Mouse (Mus musculus) lung, embryonic 14.5 days (tissue): ENCODE measurements around the gene Enox1. TPM values are rescaled to one million over a fixed set of nuclear protein-coding genes. Genes with fewer than 3 reads are reported as not detected.

Experiments
- ATAC-seq: fragments of 200-750 bp; cut with Nextera tagmentation; 2 replicates; pipeline ENCODE4 v1.8.0; 2017; ENCODE audit warnings: mild to moderate bottlenecking, moderate TSS enrichment, moderate library complexity; ENCODE audit not compliant: insufficient read depth
- DNase-seq: peaks from one replicate; pipeline ENCODE4 v3.0.0-alpha.2; 2015
- H3K27ac ChIP-seq: fragments of 300-500 bp; sonication (generic); 2 replicates; pipeline ENCODE4 v1.5.1; 2014; ENCODE audit warnings: low read depth, mild to moderate bottlenecking, moderate library complexity
- H3K27me3 ChIP-seq: fragments of 300-500 bp; sonication (generic); 2 replicates; pipeline ENCODE4 v1.6.1; 2014; ENCODE audit warnings: low read length, control low read depth; ENCODE audit not compliant: insufficient read depth
- H3K36me3 ChIP-seq: fragments of 300-500 bp; sonication (generic); 2 replicates; pipeline ENCODE4 v1.6.1; 2014; ENCODE audit warnings: control low read depth; ENCODE audit not compliant: insufficient read depth
- H3K4me1 ChIP-seq: fragments of 300-500 bp; sonication (generic); 2 replicates; pipeline ENCODE4 v1.6.1; 2014; ENCODE audit warnings: antibody characterized with exemption, control low read depth; ENCODE audit not compliant: insufficient read depth
- H3K4me2 ChIP-seq: fragments of 300-500 bp; sonication (generic); 2 replicates; pipeline ENCODE4 v1.6.1; 2014; ENCODE audit warnings: mild to moderate bottlenecking
- H3K4me3 ChIP-seq: fragments of 300-500 bp; sonication (generic); 2 replicates; pipeline ENCODE4 v1.5.1; 2014; ENCODE audit warnings: low read depth, low read length
- H3K9ac ChIP-seq: fragments of 300-500 bp; sonication (generic); 2 replicates; pipeline ENCODE4 v1.6.1; 2014
- H3K9me3 ChIP-seq: fragments of 300-500 bp; sonication (generic); 2 replicates; pipeline ENCODE4 v1.6.1; 2016; ENCODE audit warnings: low read depth, low read length, control low read depth
- CTCF ChIP-seq: IDR thresholded peaks from 2 replicates; pipeline ENCODE4 v1.5.1; 2016; ENCODE audit warnings: antibody characterized with exemption, low read depth
- WGBS: fragments of 180-500 bp; shearing (Covaris S2); extraction: QIAGEN DNeasy Blood & Tissue Kit; methylation state at CpG from one replicate; pipeline ENCODE4 v1.1.7; 2014; 5-methylcytosine and 5-hydroxymethylcytosine counted together
- polyA plus RNA-seq: library from polyadenylated mRNA; unstranded; fragments of >200 nt; fragmentation: Nextera tagmentation; extraction: Ambion mirVana; gene quantifications from 2 replicates; pipeline ENCODE4 v1.2.1, GENCODE M21; 2014

Enox1 gene
- polyA plus RNA-seq, 1 experiment from 2014 or later: 2.8 TPM

DNA sequence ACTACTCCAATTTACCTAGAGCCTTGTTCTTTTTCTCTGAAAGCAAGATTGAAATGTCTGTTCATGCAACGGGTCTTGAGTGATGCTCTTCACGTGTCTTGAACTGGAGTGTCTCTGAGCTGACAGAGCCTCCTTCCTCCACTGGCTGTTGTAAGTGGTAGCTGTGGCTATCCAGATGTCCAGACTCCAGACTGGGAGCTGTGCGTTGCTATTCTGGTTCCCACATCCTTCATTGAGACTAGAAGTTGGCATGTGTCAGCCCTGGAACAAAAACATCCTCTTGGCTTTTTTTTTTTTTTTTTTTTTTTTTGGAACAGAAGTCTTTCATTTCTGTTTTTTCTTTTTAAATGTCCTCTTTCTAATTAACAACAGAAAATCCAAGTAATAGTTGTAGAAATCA, 90.4 kb downstream of the Enox1 start:
- Histone ChIP-seq H3K9me3 (no peaks in the 10 kb centered on the region), H3K4me1 (no peaks in the 10 kb centered on the region), H3K4me2 (no peak overlapping the region), H3K27ac (no peak overlapping the region), H3K4me3 (no peak overlapping the region), H3K9ac (no peak overlapping the region), H3K27me3 (no peaks in the 10 kb centered on the region), H3K36me3 (no peaks in the 10 kb centered on the region)
- DNase-seq: peak; percentile 39
- 54% methylated on average over 3 of the region's 3 CpGs for WGBS
- no peak for TF ChIP-seq CTCF
- no peak for ATAC-seq

DNA sequence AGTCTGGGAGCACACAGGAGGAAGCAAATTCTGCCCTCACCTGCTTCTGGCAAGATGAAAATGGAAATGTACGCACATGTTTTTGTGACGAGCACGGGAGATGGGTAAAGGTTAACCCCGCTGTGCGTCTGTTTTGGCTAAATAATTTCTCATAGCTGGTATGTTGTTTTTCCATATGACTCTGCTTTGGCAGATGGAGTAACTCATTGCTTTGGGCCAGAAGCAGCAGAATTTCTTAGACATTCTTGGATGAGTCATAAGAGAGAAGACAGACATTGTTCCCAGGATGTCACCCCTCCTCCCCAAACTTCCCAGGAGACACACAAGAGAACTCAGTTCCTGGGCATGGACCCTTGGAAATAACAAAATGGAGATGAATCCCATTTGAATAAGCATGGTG, 91.9 kb downstream of the Enox1 start:
- Histone ChIP-seq H3K9me3 (no peaks in the 10 kb centered on the region), H3K4me3 (no peak overlapping the region), H3K36me3 (no peaks in the 10 kb centered on the region), H3K9ac (no peak overlapping the region), H3K4me1 (no peaks in the 10 kb centered on the region), H3K27me3 (no peaks in the 10 kb centered on the region), H3K4me2 (no peak overlapping the region), H3K27ac (no peak overlapping the region)
- ATAC-seq (no peak), DNase-seq (no peak)
- TF ChIP-seq CTCF: no peak
- WGBS: 81% methylated on average over 5 of the region's 5 CpGs

DNA sequence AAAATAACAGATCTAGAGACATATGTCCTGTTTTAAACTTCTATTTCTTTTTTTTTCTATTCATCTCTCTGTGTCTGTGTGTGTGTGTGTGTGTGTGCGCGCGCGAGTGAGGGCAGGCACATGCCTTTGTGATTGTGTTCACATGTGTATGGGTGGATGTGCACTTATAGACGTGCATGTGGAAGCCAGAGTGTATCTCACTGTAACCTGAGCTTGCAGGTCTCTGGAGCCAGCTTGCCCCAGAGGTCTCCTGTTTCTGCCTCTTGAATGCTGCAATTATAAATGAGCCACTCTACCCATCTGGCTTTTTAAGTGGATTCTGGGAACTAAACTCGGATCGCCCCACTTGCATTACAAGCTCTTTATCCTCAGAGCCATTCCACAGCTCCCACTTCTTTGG, 92.4 kb downstream of the Enox1 start:
- no peak for TF ChIP-seq CTCF
- Histone ChIP-seq H3K4me3 (no peak overlapping the region), H3K9ac (no peak overlapping the region), H3K4me2 (no peak overlapping the region), H3K36me3 (no peaks in the 10 kb centered on the region), H3K4me1 (no peaks in the 10 kb centered on the region), H3K27me3 (no peaks in the 10 kb centered on the region), H3K9me3 (no peaks in the 10 kb centered on the region), H3K27ac (no peak overlapping the region)
- ATAC-seq (no peak), DNase-seq (no peak)
- WGBS: 68% methylated on average over 7 of the region's 7 CpGs

DNA sequence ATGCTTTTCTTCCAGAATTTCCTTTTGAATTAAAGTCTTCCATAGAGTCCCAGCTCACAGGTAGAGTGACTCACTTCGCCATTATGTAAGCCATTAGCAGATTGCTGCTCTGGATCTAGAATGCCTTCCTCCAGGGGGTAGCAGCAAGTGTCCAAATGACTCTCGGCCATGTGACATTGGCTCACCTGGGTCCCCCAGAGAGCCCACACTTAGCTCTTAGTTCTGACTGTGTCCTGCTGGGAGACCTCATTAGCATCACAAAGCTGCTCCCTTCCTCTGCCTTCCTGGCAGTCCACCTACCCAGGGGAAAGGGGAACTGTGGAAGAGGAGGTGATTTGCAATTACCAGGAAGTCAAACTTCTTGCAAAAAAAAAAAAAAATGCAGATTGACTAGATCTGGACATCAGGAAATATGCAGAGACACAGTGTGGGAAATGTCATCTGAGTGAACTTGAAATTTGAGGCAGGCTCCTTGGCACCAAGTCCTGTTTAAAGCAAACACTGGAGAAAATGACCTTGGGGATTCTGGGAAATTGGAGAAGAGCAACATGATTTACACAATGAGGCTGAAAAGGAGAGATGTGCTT, 94.2 kb downstream of the Enox1 start:
- Histone ChIP-seq H3K27me3 (no peaks in the 10 kb centered on the region), H3K27ac (no peak overlapping the region), H3K9ac (no peak overlapping the region), H3K4me1 (no peaks in the 10 kb centered on the region), H3K4me3 (no peak overlapping the region), H3K4me2 (no peak overlapping the region), H3K36me3 (no peaks in the 10 kb centered on the region), H3K9me3 (no peaks in the 10 kb centered on the region)
- DNase-seq (peak; percentile 21), ATAC-seq (no peak)
- WGBS: 61% methylated on average over 2 of the region's 2 CpGs
- no peak for TF ChIP-seq CTCF

DNA sequence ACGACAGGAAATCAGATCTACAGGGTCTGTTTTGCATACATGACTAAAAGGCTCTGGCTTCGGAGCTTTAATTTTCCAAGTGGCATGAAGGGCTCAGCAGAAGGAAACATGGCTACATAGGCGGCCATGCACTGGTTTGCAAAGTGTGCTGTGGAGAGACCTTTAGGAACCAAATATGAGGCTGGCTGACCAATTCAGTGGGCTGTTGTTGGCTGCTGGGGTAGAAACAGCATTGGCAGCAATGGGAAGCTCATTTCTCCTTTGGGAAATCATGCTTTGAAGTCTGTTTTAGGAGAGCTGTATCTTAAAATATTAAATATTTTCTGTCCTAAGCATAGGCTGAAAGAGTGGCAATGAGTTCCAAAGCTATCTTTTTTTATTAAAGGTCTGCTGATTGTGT, 98.6 kb downstream of the Enox1 start:
- DNase-seq (no peak), ATAC-seq (no peak)
- Histone ChIP-seq H3K9me3 (no peaks in the 10 kb centered on the region), H3K4me1 (no peaks in the 10 kb centered on the region), H3K4me3 (no peak overlapping the region), H3K9ac (no peak overlapping the region), H3K4me2 (no peak overlapping the region), H3K27ac (no peak overlapping the region), H3K27me3 (no peaks in the 10 kb centered on the region), H3K36me3 (no peaks in the 10 kb centered on the region)
- TF ChIP-seq CTCF: no peak
- WGBS: 36% methylated on average over 3 of the region's 3 CpGs

DNA sequence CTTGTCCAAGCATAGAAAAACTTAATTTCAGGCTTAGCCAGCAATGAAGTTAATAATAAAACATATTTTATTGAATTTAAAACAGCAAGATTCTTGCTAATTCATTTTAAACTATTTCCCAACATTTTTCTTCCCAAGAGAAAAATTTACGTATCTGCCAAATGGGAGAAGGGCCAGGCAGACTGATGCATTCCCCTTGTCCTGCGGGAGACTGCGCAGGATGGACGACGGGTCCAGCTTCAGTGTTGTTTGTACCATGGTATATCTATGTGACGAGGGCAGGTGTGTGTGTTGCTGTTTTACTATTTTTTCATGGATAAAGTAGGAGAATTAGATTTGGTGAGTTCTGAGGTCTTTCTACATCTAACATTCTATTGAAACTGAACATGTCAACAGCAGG, 99.1 kb downstream of the Enox1 start:
- DNase-seq (no peak), ATAC-seq (no peak)
- no peaks in the 10 kb centered on the region for H3K36me3 ChIP-seq
- H3K27me3 ChIP-seq: no peaks in the 10 kb centered on the region
- no peak overlapping the region for H3K4me2 ChIP-seq
- no peak overlapping the region for H3K9ac ChIP-seq
- no peaks in the 10 kb centered on the region for H3K4me1 ChIP-seq
- H3K9me3 ChIP-seq: no peaks in the 10 kb centered on the region
- H3K27ac ChIP-seq: no peak overlapping the region
- H3K4me3 ChIP-seq: no peak overlapping the region
- TF ChIP-seq CTCF: no peak
- 86% methylated on average over 6 of the region's 6 CpGs for WGBS

DNA sequence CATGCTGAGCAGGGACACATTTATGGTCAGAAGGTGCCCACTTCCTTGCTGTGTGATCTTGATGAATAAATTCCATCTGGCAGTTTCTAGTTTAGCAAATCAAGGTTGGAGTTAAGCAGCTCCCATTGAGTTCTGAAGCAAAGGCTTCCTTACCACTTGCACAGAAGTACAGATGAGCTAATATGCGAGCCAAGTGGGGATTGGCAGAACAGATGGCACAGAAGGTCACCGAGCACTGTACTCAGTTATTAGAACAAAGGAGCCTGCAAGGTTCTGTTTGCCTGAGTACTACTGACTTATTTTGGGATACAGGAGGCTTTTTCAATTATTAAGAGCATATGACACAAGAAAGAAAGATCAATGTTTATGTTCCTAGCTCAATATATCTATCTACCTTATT, 100.4 kb downstream of the Enox1 start:
- 78% methylated on average over 2 of the region's 2 CpGs for WGBS
- no peak for TF ChIP-seq CTCF
- DNase-seq: no peak
- no peak overlapping the region for H3K9ac ChIP-seq
- H3K4me2 ChIP-seq: no peak overlapping the region
- no peak for ATAC-seq
- no peaks in the 10 kb centered on the region for H3K9me3 ChIP-seq
- no peak overlapping the region for H3K4me3 ChIP-seq
- no peak overlapping the region for H3K27ac ChIP-seq
- no peaks in the 10 kb centered on the region for H3K36me3 ChIP-seq
- H3K27me3 ChIP-seq: no peaks in the 10 kb centered on the region
- no peaks in the 10 kb centered on the region for H3K4me1 ChIP-seq

DNA sequence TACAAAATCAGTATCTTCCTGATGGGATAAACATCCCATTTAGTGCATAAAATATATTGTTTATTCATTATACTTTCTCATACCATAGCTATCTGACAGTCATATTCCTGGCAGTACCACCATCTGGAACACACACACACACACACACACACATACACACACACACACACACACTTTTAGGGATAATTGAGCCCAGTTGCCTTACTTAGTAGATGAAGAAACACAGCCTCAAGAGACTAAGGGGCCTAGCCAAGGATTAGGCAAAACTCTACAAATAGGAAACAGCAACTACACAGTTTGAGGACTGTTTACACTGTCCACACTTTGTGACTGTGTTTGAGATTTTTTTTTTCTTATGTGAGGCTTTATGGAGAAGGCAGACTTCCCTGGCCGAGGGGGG, 100.9 kb downstream of the Enox1 start:
- no peaks in the 10 kb centered on the region for H3K27me3 ChIP-seq
- H3K4me2 ChIP-seq: no peak overlapping the region
- WGBS: 59% methylated on average over 1 of the region's 1 CpGs
- no peaks in the 10 kb centered on the region for H3K9me3 ChIP-seq
- H3K9ac ChIP-seq: no peak overlapping the region
- DNase-seq (no peak), ATAC-seq (no peak)
- TF ChIP-seq CTCF: no peak
- no peak overlapping the region for H3K4me3 ChIP-seq
- no peaks in the 10 kb centered on the region for H3K4me1 ChIP-seq
- H3K27ac ChIP-seq: no peak overlapping the region
- H3K36me3 ChIP-seq: no peaks in the 10 kb centered on the region
